Mouse (Mus musculus): Measurements from ENCODE around the gene Themis2. TPM values are rescaled to one million over a fixed set of nuclear protein-coding genes. Genes with fewer than 3 reads are reported as not detected.

Gene Themis2
- polyA plus RNA-seq, 1 experiment from 2014 or later, result 1.2 TPM

DNA sequence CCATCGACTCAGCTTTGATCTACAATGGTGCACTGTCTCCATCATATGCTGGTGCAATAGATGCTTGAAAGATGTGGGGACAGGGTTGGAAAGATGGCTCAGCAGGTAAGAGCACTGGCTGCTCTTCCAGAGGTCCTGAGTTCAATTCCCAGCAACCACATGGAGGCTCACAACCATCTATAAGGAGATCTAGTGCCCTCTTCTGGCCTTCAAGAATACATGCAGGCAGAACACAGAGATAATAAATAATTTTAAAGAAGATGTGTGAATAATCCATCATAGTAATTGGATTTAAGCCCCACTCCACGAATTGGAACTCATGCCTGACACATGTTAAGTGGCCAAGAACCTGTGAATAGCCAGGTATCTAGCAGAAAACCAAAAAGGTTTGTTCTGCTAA lies 22.3 kb upstream of the Themis2 start:
- no peaks in the 10 kb centered on the region for H3K36me3 ChIP-seq (ENCODE audit: control insufficient read depth, insufficient read depth, low read length)
- no peak for ATAC-seq (ENCODE audit: insufficient number of reproducible peaks, insufficient read depth, low FRiP score, low read depth)
- H3K4me2 ChIP-seq (ENCODE audit: low read length), result no peak overlapping the region
- no peaks in the 10 kb centered on the region for H3K27me3 ChIP-seq (ENCODE audit: control insufficient read depth, insufficient read depth, low read length)
- no peak overlapping the region for H3K27ac ChIP-seq (replicated peaks in 1 of 2; ENCODE audit: control insufficient read depth in 1 of 2, insufficient read depth in 1 of 2, low read depth in 2 of 2, low read length in 2 of 2)
- peaks cover 20% of the 10 kb centered on the region for H3K9me3 ChIP-seq (ENCODE audit: control insufficient read depth, low read length)
- no peaks in the 10 kb centered on the region for H3K4me1 ChIP-seq (ENCODE audit: control insufficient read depth in 2 of 2, insufficient read depth in 2 of 2, low read length in 2 of 2)
- H3K4me3 ChIP-seq (ENCODE audit: control insufficient read depth in 1 of 2, insufficient read depth in 1 of 2, low read depth in 1 of 2, low read length in 2 of 2), result no peak overlapping the region
- WGBS, result 50% methylated on average over 2 of the region's 2 CpGs
- H3K9ac ChIP-seq (ENCODE audit: low read length), result no peak overlapping the region

GRCm38 (mm10) chr4:132816855-132817254 lies 20.7 kb upstream of the Themis2 start:
- ATAC-seq (ENCODE audit: insufficient number of reproducible peaks, insufficient read depth, low FRiP score, low read depth), result no peak
- Histone ChIP-seq H3K36me3 (ENCODE audit: control insufficient read depth, insufficient read depth, low read length) (no peaks in the 10 kb centered on the region), H3K4me1 (ENCODE audit: control insufficient read depth in 2 of 2, insufficient read depth in 2 of 2, low read length in 2 of 2) (no peaks in the 10 kb centered on the region), H3K27ac (replicated peaks in 1 of 2; ENCODE audit: control insufficient read depth in 1 of 2, insufficient read depth in 1 of 2, low read depth in 2 of 2, low read length in 2 of 2) (no peak overlapping the region), H3K27me3 (ENCODE audit: control insufficient read depth, insufficient read depth, low read length) (no peaks in the 10 kb centered on the region), H3K9me3 (ENCODE audit: control insufficient read depth, low read length) (peaks cover 20% of the 10 kb centered on the region), H3K9ac (ENCODE audit: low read length) (no peak overlapping the region), H3K4me3 (ENCODE audit: control insufficient read depth in 1 of 2, insufficient read depth in 1 of 2, low read depth in 1 of 2, low read length in 2 of 2) (no peak overlapping the region), H3K4me2 (ENCODE audit: low read length) (no peak overlapping the region)
- 45% methylated on average over 2 of the region's 2 CpGs for WGBS

DNA sequence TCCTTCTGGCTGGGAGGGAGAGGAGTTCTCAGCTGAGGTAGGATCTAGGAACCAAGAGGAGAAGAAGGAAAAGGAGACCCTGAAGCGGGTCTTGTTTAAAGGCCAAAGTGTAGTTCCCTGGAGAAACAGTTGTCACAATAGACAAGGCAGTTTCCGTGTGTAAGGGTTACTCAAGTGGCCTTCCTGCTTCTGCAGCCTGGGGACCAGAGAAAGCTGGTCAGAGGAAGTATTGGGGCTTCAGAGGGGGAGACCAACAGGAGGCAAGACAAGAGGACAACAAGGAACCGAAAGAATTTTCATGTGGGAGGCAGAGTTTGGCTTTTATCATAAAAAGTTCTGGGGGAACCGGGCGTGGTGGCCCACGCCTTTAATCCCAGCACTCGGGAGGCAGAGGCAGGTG lies 20.2 kb upstream of the Themis2 start:
- no peak overlapping the region for H3K27ac ChIP-seq (replicated peaks in 1 of 2; ENCODE audit: control insufficient read depth in 1 of 2, insufficient read depth in 1 of 2, low read depth in 2 of 2, low read length in 2 of 2)
- H3K27me3 ChIP-seq (ENCODE audit: control insufficient read depth, insufficient read depth, low read length), result no peaks in the 10 kb centered on the region
- no peak overlapping the region for H3K4me2 ChIP-seq (ENCODE audit: low read length)
- 74% methylated on average over 7 of the region's 7 CpGs for WGBS
- H3K9ac ChIP-seq (ENCODE audit: low read length), result no peak overlapping the region
- H3K4me3 ChIP-seq (ENCODE audit: control insufficient read depth in 1 of 2, insufficient read depth in 1 of 2, low read depth in 1 of 2, low read length in 2 of 2), result no peak overlapping the region
- H3K36me3 ChIP-seq (ENCODE audit: control insufficient read depth, insufficient read depth, low read length), result no peaks in the 10 kb centered on the region
- H3K4me1 ChIP-seq (ENCODE audit: control insufficient read depth in 2 of 2, insufficient read depth in 2 of 2, low read length in 2 of 2), result no peaks in the 10 kb centered on the region
- H3K9me3 ChIP-seq (ENCODE audit: control insufficient read depth, low read length), result peaks cover 20% of the 10 kb centered on the region
- ATAC-seq (ENCODE audit: insufficient number of reproducible peaks, insufficient read depth, low FRiP score, low read depth), result no peak

DNA sequence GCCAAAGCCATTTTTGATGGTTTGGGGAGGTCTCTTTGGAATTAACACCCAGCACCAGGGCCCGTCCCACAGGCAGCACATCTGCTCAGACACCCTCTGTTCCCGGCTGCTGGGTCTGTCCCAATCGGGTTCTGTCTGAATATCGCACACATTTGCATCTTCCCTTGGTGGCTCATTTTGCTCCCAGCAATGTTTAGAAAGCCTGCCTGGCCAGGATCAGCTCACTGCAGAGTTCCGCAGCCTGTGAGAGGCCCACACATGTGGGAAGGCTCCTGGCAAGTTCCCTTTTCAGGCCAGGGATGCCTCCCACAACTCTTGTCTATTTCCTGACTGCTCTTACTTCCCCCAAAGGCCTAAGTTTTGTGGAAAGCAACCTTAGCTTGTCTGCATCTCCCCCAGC lies 13.4 kb upstream of the Themis2 start:
- H3K9me3 ChIP-seq (ENCODE audit: control insufficient read depth, low read length), result peaks cover 4% of the 10 kb centered on the region; the same call in 1 of the 2 replicates
- H3K4me3 ChIP-seq (ENCODE audit: control insufficient read depth in 1 of 2, insufficient read depth in 1 of 2, low read depth in 1 of 2, low read length in 2 of 2), result no peak overlapping the region
- H3K4me2 ChIP-seq (ENCODE audit: low read length), result no peak overlapping the region
- H3K4me1 ChIP-seq (ENCODE audit: control insufficient read depth in 2 of 2, insufficient read depth in 2 of 2, low read length in 2 of 2), result peaks cover 8 to 15% of the 10 kb centered on the region in 2 experiments
- no peak for ATAC-seq (ENCODE audit: insufficient number of reproducible peaks, insufficient read depth, low FRiP score, low read depth)
- H3K27ac ChIP-seq (replicated peaks in 1 of 2; ENCODE audit: control insufficient read depth in 1 of 2, insufficient read depth in 1 of 2, low read depth in 2 of 2, low read length in 2 of 2), result no peak overlapping the region
- no peak overlapping the region for H3K9ac ChIP-seq (ENCODE audit: low read length)
- H3K27me3 ChIP-seq (ENCODE audit: control insufficient read depth, insufficient read depth, low read length), result no peaks in the 10 kb centered on the region
- H3K36me3 ChIP-seq (ENCODE audit: control insufficient read depth, insufficient read depth, low read length), result no peaks in the 10 kb centered on the region
- 82% methylated on average over 5 of the region's 5 CpGs for WGBS

DNA sequence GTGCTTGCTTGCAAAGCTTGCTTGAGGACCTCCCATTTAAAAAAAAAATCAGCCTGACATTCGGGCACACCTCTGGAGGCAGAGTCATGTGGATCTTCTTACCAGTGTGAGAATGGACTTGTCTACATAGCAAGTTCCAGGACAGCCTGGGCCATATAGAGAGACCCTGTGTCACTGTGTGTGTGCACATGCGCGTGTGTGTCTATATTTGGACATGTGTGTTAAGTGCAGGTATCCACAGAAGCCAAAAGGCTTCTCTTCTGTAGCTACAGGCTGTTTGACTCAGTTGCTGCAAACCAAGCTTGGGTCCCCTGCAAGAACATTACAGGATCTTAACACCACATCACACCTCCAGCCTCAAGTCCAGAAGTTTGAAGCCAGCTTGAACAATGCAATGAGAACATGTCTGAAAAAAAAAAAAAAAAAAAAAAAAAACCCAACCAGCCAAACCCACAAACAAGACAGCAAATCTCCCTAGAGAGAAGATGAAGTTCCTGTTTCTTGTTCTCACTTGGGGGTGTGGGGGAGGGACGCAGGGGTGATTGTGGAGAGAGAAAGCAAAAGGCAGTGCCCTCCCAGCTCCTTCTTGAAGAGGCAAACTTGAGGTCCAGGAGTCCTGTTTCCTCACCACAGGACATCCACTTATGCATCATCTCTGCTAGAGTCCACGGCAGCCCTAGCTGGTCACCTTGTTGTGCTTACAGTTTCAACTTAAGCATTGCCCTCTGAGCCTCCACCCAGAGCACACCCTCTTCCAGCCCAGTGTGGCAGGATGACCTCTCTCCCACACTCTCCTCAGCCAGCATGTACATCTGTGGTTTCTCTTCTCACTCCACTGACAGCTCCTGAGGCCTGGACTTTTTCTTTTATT lies 11.8 kb upstream of the Themis2 start:
- peaks cover 8 to 15% of the 10 kb centered on the region in 2 experiments for H3K4me1 ChIP-seq (ENCODE audit: control insufficient read depth in 2 of 2, insufficient read depth in 2 of 2, low read length in 2 of 2)
- no peak overlapping the region for H3K9ac ChIP-seq (ENCODE audit: low read length)
- peak overlapping the region; percentile 57; a peak in 3 of 4 replicates for H3K27ac ChIP-seq (replicated peaks in 1 of 2; ENCODE audit: control insufficient read depth in 1 of 2, insufficient read depth in 1 of 2, low read depth in 2 of 2, low read length in 2 of 2)
- 43% methylated on average over 5 of the region's 5 CpGs for WGBS
- H3K4me3 ChIP-seq (ENCODE audit: control insufficient read depth in 1 of 2, insufficient read depth in 1 of 2, low read depth in 1 of 2, low read length in 2 of 2), result no peak overlapping the region
- H3K4me2 ChIP-seq (ENCODE audit: low read length), result no peak overlapping the region
- peak; percentile 66 for ATAC-seq (ENCODE audit: insufficient number of reproducible peaks, insufficient read depth, low FRiP score, low read depth)
- peaks cover 4% of the 10 kb centered on the region; the same call in 1 of the 2 replicates for H3K9me3 ChIP-seq (ENCODE audit: control insufficient read depth, low read length)
- no peaks in the 10 kb centered on the region for H3K36me3 ChIP-seq (ENCODE audit: control insufficient read depth, insufficient read depth, low read length)
- no peaks in the 10 kb centered on the region for H3K27me3 ChIP-seq (ENCODE audit: control insufficient read depth, insufficient read depth, low read length)

DNA sequence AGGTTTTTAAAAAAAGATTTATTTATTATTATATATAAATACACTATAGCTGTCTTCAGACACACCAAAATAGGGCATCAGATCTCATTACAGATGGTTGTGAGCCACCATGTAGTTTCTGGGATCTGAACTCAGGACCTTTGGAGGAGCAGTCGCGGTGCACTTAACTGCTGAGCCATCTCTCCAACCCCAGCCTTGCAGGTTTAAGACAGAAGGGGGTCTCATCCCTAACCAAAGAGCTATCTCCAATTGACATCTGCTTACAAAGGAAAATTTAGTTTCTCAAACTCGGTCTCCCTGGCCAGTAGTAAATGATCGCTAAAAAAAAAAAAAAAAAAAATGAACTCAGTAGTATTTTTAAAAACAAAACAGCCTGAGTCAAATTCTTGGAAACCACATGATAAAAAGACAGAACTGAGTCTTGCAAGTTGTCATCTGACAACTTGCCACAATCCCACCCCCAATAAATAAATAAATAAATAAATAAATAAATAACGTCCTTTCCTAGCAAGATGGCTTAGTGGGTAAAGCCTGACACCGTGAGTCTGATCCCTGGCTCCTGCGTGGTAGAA lies 10.5 kb upstream of the Themis2 start:
- no peak overlapping the region for H3K27ac ChIP-seq (replicated peaks in 1 of 2; ENCODE audit: control insufficient read depth in 1 of 2, insufficient read depth in 1 of 2, low read depth in 2 of 2, low read length in 2 of 2)
- no peak for ATAC-seq (ENCODE audit: insufficient number of reproducible peaks, insufficient read depth, low FRiP score, low read depth)
- WGBS, result 88% methylated on average over 7 of the region's 7 CpGs

GRCm38 (mm10) chr4:132805599-132806197 lies 9.5 kb upstream of the Themis2 start:
- Histone ChIP-seq H3K36me3 (ENCODE audit: control insufficient read depth, insufficient read depth, low read length) (no peaks in the 10 kb centered on the region), H3K4me3 (ENCODE audit: control insufficient read depth in 1 of 2, insufficient read depth in 1 of 2, low read depth in 1 of 2, low read length in 2 of 2) (no peak overlapping the region), H3K4me2 (ENCODE audit: low read length) (no peak overlapping the region), H3K4me1 (ENCODE audit: control insufficient read depth in 2 of 2, insufficient read depth in 2 of 2, low read length in 2 of 2) (peaks cover 8 to 15% of the 10 kb centered on the region in 2 experiments), H3K27ac (replicated peaks in 1 of 2; ENCODE audit: control insufficient read depth in 1 of 2, insufficient read depth in 1 of 2, low read depth in 2 of 2, low read length in 2 of 2) (0 out of 4 replicates have a peak overlapping the region, but pooled peaks of 1 of the 2 experiments have one; percentile 6), H3K9ac (ENCODE audit: low read length) (no peak overlapping the region), H3K27me3 (ENCODE audit: control insufficient read depth, insufficient read depth, low read length) (no peaks in the 10 kb centered on the region), H3K9me3 (ENCODE audit: control insufficient read depth, low read length) (no peaks in the 10 kb centered on the region; the same call in 1 of the 2 replicates)
- ATAC-seq (ENCODE audit: insufficient number of reproducible peaks, insufficient read depth, low FRiP score, low read depth), result no peak
- WGBS, result 55% methylated on average over 12 of the region's 12 CpGs

More for the DNA sequence above, 10.5 kb upstream of the Themis2 start:
- Histone ChIP-seq H3K36me3 (ENCODE audit: control insufficient read depth, insufficient read depth, low read length) (no peaks in the 10 kb centered on the region), H3K9me3 (ENCODE audit: control insufficient read depth, low read length) (peaks cover 4% of the 10 kb centered on the region; the same call in 1 of the 2 replicates), H3K27me3 (ENCODE audit: control insufficient read depth, insufficient read depth, low read length) (no peaks in the 10 kb centered on the region), H3K9ac (ENCODE audit: low read length) (no peak overlapping the region), H3K4me2 (ENCODE audit: low read length) (no peak overlapping the region), H3K4me1 (ENCODE audit: control insufficient read depth in 2 of 2, insufficient read depth in 2 of 2, low read length in 2 of 2) (peaks cover 8 to 15% of the 10 kb centered on the region in 2 experiments), H3K4me3 (ENCODE audit: control insufficient read depth in 1 of 2, insufficient read depth in 1 of 2, low read depth in 1 of 2, low read length in 2 of 2) (no peak overlapping the region)
